Mouse (Mus musculus) cerebellum, postnatal 36 days (tissue): ENCODE data around the gene Sec14l5.

Source experiments
- DNase-seq, 2 experiments: peaks; one replicate each; pipeline ENCODE4 v3.0.0; 2021 to 2022; ENCODE audit warnings: mixed read lengths in 2 of 2

The Sec14l5 gene

GRCm38 (mm10) chr16:5147037-5147385, at the start of gene Sec14l5:
Gene Sec14l5 (plus strand): TSS chr16:5147109.
- DNase-seq: no peak

- DNase-seq: peak; percentile 88 to 89
Measured at GRCm38 (mm10) chr16:5101000-5101399, 45.9 kb upstream of the Sec14l5 start.

GRCm38 (mm10) chr16:5109877-5110276, 37.0 kb upstream of the Sec14l5 start:
- no peak for DNase-seq

GRCm38 (mm10) chr16:5111021-5111420, 35.9 kb upstream of the Sec14l5 start:
- DNase-seq: no peak

GRCm38 (mm10) chr16:5113002-5113550, 33.8 kb upstream of the Sec14l5 start:
- DNase-seq: no peak

GRCm38 (mm10) chr16:5113582-5113981, 33.3 kb upstream of the Sec14l5 start:
- DNase-seq: no peak

- DNase-seq: no peak
Measured at GRCm38 (mm10) chr16:5119385-5119784, 27.5 kb upstream of the Sec14l5 start.

GRCm38 (mm10) chr16:5119845-5120244, 27.1 kb upstream of the Sec14l5 start:
- no peak for DNase-seq

- no peak for DNase-seq
Measured at GRCm38 (mm10) chr16:5123476-5123875, 23.4 kb upstream of the Sec14l5 start.

GRCm38 (mm10) chr16:5130196-5130595, 16.7 kb upstream of the Sec14l5 start:
- DNase-seq: no peak

- no peak for DNase-seq
Measured at GRCm38 (mm10) chr16:5130766-5131165, 16.1 kb upstream of the Sec14l5 start.

GRCm38 (mm10) chr16:5131251-5131922, 15.5 kb upstream of the Sec14l5 start:
- DNase-seq: no peak

- peak; percentile 35 to 58 for DNase-seq
Measured at GRCm38 (mm10) chr16:5132401-5132801, 14.5 kb upstream of the Sec14l5 start, which contains the start of gene Ppl. Gene Ppl (minus strand): TSS chr16:5132421.

- peak; percentile 59 to 63 for DNase-seq
Measured at GRCm38 (mm10) chr16:5134623-5135330, 12.1 kb upstream of the Sec14l5 start.

GRCm38 (mm10) chr16:5135551-5136261, 11.2 kb upstream of the Sec14l5 start:
- no peak for DNase-seq

GRCm38 (mm10) chr16:5136505-5136904, 10.4 kb upstream of the Sec14l5 start:
- peak in 1 of 2 experiments; percentile 21 for DNase-seq

GRCm38 (mm10) chr16:5137006-5137540, 9.8 kb upstream of the Sec14l5 start:
- DNase-seq: no peak

GRCm38 (mm10) chr16:5139741-5140140, 7.2 kb upstream of the Sec14l5 start:
- peak; percentile 34 to 41 for DNase-seq

- peak; percentile 65 to 89 for DNase-seq
Measured at GRCm38 (mm10) chr16:5145570-5145969, 1.3 kb upstream of the Sec14l5 start.

- DNase-seq: peak; percentile 59 to 67
Measured at GRCm38 (mm10) chr16:5146367-5147036, 407 bp upstream of the Sec14l5 start.

GRCm38 (mm10) chr16:5150544-5150943, 3.6 kb downstream of the Sec14l5 start:
- DNase-seq: no peak

GRCm38 (mm10) chr16:5153299-5154026, 6.6 kb downstream of the Sec14l5 start:
- no peak for DNase-seq
